Mouse (Mus musculus) embryonic fibroblast, embryonic 13.5 days (primary cell): ENCODE results near the gene Anapc15-ps.

Experiments
- CTCF ChIP-seq: IDR thresholded peaks from 2 replicates; pipeline ENCODE4 v1.5.1; 2011; ENCODE audit warnings: mild to moderate bottlenecking, control low read depth, low read length, moderate library complexity, borderline replicate concordance; ENCODE audit not compliant: insufficient read depth
- POLR2A ChIP-seq: IDR thresholded peaks from 2 replicates; pipeline ENCODE4 v1.6.1; 2011; ENCODE audit warnings: low read depth, mild to moderate bottlenecking, control low read depth, low read length, moderate library complexity

GRCm38 (mm10) chr10:95684782-95685555 is 11.7 kb upstream of the Anapc15-ps start:
- TF ChIP-seq CTCF: no peak
- no peak for TF ChIP-seq POLR2A
